Mouse (Mus musculus): ENCODE results near the gene Fbxw14.
"Not testable (repeated sequence)": the region's sequence is repeated elsewhere in the genome, so short reads cannot be mapped to it uniquely, and the experiment has no call there.

Fbxw14 gene

DNA sequence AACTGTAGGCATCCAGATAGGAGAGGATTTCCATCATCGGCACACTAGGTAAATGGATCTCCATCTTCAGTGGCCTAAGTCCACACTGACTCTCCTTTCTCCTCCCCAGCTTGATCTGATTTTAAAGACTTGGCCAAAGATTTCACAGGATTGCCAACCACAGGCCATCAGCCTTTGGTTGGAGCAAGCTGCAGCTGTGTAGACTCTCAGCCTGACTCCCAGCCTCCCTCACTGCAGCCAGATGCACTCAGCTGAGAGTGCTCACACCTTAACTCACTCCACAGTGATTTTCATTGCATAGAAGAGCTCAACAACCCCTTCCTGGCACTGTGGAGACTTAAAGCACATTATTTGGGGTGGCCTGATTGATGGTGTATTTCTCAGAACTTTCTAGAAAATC, at the start of gene Fbxw14:
Gene Fbxw14, minus strand, starts transcription at position 101 of the 400 bp plus-strand sequence.
- DNase-seq (ENCODE audit: low read depth, low spot score) = not testable (repeated sequence)

- no peak for DNase-seq (ENCODE audit: low read depth, low spot score)
Measured at GRCm38 (mm10) chr9:109263041-109263440, 24.4 kb downstream of the Fbxw14 start.

- DNase-seq (ENCODE audit: low read depth, low spot score) = no peak
Measured at GRCm38 (mm10) chr9:109234654-109235053, 52.8 kb downstream of the Fbxw14 start, which contains the start of gene Fbxw20. Fbxw20 (minus strand) TSS chr9:109234754.
